Mouse (Mus musculus) limb, embryonic 13.5 days (tissue): ENCODE results near the gene Daam1. TPM values are rescaled to one million over a fixed set of nuclear protein-coding genes. Genes with fewer than 3 reads are reported as not detected.
"Not testable (repeated sequence)": the region's sequence is repeated elsewhere in the genome, so short reads cannot be mapped to it uniquely, and the experiment has no call there.

Experiments used
- ATAC-seq: fragments of 200-750 bp; cut with Nextera tagmentation; 2 replicates; pipeline ENCODE4 v1.8.0; 2017; ENCODE audit warnings: low read depth, moderate number of reproducible peaks, moderate TSS enrichment; ENCODE audit not compliant: low FRiP score
- H3K27ac ChIP-seq: fragments of 300-500 bp; sonication (generic); 2 replicates; pipeline ENCODE4 v1.5.1; 2015; ENCODE audit warnings: inconsistent platforms, mild to moderate bottlenecking, moderate library complexity
- H3K27me3 ChIP-seq: fragments of 300-500 bp; sonication (generic); 2 replicates; pipeline ENCODE4 v1.6.1; 2015; ENCODE audit warnings: mild to moderate bottlenecking, inconsistent platforms
- H3K36me3 ChIP-seq: fragments of 300-500 bp; sonication (generic); 2 replicates; pipeline ENCODE4 v1.6.1; 2015; ENCODE audit warnings: inconsistent platforms, mild to moderate bottlenecking, moderate library complexity
- H3K4me1 ChIP-seq: fragments of 300-500 bp; sonication (generic); 2 replicates; pipeline ENCODE4 v1.6.1; 2015; ENCODE audit warnings: inconsistent platforms
- H3K4me2 ChIP-seq: fragments of 300-500 bp; sonication (generic); replicated peaks from 2 replicates; pipeline ENCODE4 v1.6.1; 2015; ENCODE audit warnings: inconsistent platforms, mild to moderate bottlenecking, moderate library complexity
- H3K4me3 ChIP-seq: fragments of 300-500 bp; sonication (generic); 2 replicates; pipeline ENCODE4 v1.5.1; 2015; ENCODE audit warnings: moderate library complexity, mild to moderate bottlenecking, inconsistent platforms
- H3K9ac ChIP-seq: fragments of 300-500 bp; sonication (generic); 2 replicates; pipeline ENCODE4 v1.6.1; 2015; ENCODE audit warnings: mild to moderate bottlenecking, inconsistent platforms
- H3K9me3 ChIP-seq: fragments of 300-500 bp; sonication (generic); 2 replicates; pipeline ENCODE4 v1.6.1; 2016; ENCODE audit warnings: inconsistent platforms
- WGBS: fragments of 180-500 bp; shearing (Covaris S2); methylation state at CpG from one replicate; pipeline ENCODE4 v1.1.7; 2015; 5-methylcytosine and 5-hydroxymethylcytosine counted together
- polyA plus RNA-seq: library from polyadenylated mRNA; unstranded; fragments of >200 nt; fragmentation: Nextera tagmentation; extraction: Ambion mirVana; gene quantifications from 2 replicates; pipeline ENCODE4 v1.2.1, GENCODE M21; 2015

Gene Daam1
- polyA plus RNA-seq, 1 experiment from 2014 or later, result 8.7 TPM

DNA sequence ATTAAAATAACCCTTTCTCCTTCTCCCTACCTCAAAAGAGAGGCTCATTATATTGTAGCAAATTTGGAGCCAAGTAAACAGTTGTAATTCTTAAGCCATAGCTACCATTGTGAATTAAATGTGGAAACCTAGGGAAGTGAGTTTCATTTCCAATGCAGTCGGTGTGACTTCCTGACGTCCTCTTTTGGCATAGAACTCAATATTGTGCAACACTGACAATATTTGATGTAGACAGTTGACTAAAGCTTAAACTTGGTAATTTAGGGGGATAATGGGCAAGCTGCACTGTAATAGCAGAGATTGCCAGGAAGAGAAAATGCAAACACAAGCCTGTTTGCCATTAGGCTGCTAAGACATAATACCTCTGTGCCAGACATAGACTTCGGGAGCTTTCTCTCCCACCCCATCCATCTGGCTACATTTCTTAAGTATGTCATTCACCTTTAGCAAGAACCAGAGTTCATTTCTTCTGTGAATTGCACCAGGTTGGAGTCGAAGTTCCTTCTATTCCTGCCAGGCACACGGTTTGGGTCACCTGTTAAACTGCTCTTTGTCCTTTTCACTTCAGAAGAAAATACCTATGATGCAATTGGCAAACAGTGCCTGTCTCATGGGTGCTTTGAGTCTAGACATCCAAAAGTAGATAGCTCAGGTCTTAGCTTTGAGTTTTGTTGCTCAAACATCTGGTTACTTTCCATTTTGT, 5.2 kb downstream of the Daam1 start:
- 68% methylated on average over 5 of the region's 5 CpGs for WGBS

DNA sequence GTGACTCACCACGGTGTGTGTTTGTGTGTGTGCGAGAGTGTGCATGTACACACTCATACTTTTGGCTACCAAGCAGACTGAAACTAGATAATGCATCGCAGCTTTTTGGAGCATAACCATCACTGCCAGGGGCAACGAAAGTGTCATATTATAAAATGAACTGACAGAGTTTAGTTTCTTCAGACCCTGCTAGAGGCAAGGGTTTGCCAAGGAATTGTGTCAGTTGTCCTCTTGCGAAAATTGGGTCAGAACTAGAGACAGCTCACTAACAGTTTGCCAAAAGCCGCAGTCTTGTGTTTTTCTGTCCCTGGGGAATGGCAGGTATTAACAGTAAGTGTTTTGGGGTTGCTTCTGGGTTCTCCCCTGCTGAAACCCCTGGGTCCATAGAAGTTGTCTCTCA, 5.9 kb downstream of the Daam1 start:
- WGBS, result 88% methylated on average over 6 of the region's 6 CpGs
- Histone ChIP-seq H3K9ac (no peak overlapping the region), H3K27me3 (no peaks in the 10 kb centered on the region), H3K4me1 (peaks cover 57% of the 10 kb centered on the region), H3K27ac (no peak overlapping the region), H3K4me2 (no peak overlapping the region), H3K9me3 (no peaks in the 10 kb centered on the region), H3K36me3 (no peaks in the 10 kb centered on the region), H3K4me3 (no peak overlapping the region)
- no peak for ATAC-seq

More for the DNA sequence above, 5.2 kb downstream of the Daam1 start:
- ATAC-seq, result no peak
- H3K27ac ChIP-seq, result no peak overlapping the region
- no peaks in the 10 kb centered on the region for H3K36me3 ChIP-seq
- H3K4me1 ChIP-seq, result peaks cover 50% of the 10 kb centered on the region
- no peak overlapping the region for H3K4me2 ChIP-seq
- no peak overlapping the region for H3K4me3 ChIP-seq
- H3K27me3 ChIP-seq, result no peaks in the 10 kb centered on the region
- H3K9ac ChIP-seq, result no peak overlapping the region
- H3K9me3 ChIP-seq, result no peaks in the 10 kb centered on the region

DNA sequence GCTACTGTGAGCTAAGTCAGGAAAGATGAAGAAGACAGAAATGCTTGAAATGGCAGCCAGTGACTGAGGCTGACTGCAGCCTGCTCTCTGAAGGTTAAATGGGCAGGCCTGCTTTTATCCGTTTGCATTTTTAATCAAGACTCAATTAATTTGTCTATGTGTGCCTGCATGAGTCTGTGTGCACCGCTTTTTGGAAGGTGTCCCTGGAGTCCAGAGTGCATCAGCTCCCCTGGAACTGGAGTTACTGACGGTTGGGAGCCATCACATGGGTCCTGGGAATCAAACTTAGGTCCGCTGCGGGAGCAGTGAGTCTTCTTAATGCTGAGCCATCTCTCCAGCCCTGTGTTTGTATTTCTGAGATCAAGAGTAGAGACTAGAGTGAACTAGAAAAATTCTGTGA, 6.7 kb downstream of the Daam1 start:
- no peak overlapping the region for H3K4me3 ChIP-seq
- H3K27me3 ChIP-seq, result no peaks in the 10 kb centered on the region
- no peaks in the 10 kb centered on the region for H3K9me3 ChIP-seq
- no peak overlapping the region for H3K4me2 ChIP-seq
- no peak overlapping the region for H3K27ac ChIP-seq
- 88% methylated on average over 5 of the region's 5 CpGs for WGBS
- no peak overlapping the region for H3K9ac ChIP-seq
- no peaks in the 10 kb centered on the region for H3K36me3 ChIP-seq
- no peak for ATAC-seq
- peaks cover 59% of the 10 kb centered on the region for H3K4me1 ChIP-seq

DNA sequence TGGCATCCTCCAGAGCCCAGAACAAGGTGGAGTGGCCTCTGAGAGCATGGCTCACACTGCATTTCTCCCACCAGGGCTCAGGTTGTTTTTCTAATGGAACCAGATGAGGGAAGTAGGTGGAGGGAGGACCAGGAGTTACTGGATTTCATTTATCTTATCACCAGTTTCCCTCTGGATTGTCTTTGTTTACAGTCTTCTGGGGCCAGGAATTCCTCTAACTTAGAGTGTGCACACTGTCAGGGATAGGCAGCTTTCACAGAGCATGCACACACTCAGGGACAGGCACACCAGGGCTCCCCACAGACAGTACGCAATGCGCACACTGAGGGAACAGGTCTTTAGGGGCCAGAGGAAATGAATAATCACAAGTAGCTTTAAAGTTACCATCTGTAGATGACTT, 7.4 kb downstream of the Daam1 start:
- Histone ChIP-seq H3K9ac (no peak overlapping the region), H3K4me1 (peaks cover 57% of the 10 kb centered on the region), H3K27me3 (no peaks in the 10 kb centered on the region), H3K4me3 (no peak overlapping the region), H3K27ac (no peak overlapping the region), H3K9me3 (no peaks in the 10 kb centered on the region), H3K4me2 (no peak overlapping the region), H3K36me3 (no peaks in the 10 kb centered on the region)
- ATAC-seq, result no peak
- 77% methylated on average over 2 of the region's 2 CpGs for WGBS

DNA sequence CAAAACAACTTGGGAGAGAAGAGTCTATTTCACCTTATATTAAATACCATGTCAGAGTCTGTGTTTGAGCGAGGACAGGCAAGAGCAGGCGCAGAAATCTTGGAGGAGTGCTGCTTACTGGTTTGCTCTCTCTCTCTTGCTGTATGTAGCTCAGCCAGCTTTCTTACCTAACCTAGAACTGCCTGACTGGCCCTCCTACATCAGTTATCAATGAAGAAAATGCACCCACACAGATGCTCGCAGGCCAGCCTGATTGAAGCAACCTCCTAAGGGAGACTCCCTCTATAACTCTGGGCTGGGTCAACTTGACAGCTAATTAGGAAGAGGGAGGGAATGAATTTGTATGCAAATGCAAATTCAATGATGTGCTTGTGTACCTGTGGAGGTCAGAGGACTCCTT, 8.8 kb downstream of the Daam1 start:
- no peaks in the 10 kb centered on the region for H3K36me3 ChIP-seq
- H3K27ac ChIP-seq, result no peak overlapping the region
- no peaks in the 10 kb centered on the region for H3K27me3 ChIP-seq
- H3K4me1 ChIP-seq, result peaks cover 56% of the 10 kb centered on the region
- WGBS, result 80% methylated on average over 3 of the region's 3 CpGs
- no peak overlapping the region for H3K4me2 ChIP-seq
- no peak overlapping the region for H3K9ac ChIP-seq
- H3K9me3 ChIP-seq, result no peaks in the 10 kb centered on the region
- ATAC-seq, result no peak
- no peak overlapping the region for H3K4me3 ChIP-seq

DNA sequence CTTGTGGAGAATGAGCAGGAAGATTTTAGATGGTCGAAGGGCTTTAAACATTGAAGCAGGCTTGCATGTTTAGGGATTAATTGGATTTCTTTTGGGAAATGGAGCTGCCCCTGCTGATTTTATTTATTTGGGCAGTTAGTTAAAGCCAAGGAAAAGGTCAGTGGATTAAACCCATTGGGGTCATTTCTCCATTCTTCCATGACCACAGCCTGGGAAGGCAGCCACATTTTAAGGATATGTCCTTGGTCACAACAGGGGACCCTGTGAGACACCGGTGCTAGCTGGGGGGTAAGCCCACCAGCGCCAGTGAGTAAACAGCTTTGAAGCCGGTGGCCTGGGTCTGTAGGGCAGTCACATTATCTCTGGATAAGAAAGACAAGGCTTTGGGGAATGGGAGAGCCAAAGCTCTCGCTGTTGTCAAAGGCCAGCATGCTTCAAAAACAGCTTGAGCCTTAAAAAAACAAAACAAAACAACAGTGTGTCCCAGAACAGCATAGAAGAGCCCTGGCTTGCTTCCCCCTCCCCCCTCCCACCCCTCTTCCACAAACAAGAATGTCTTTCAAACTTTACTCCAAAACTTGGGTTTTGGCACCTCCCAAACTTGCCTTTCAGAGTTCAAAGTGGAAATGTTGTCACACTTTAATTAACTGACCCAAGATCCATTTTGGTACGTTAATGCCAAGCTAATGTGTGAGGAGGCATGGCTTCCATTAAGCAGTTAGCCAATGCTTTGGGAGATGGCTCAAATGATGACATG, 9.7 kb downstream of the Daam1 start:
- Histone ChIP-seq H3K27me3 (no peaks in the 10 kb centered on the region), H3K9me3 (no peaks in the 10 kb centered on the region), H3K9ac (no peak overlapping the region), H3K4me2 (no peak overlapping the region), H3K4me1 (peaks cover 51% of the 10 kb centered on the region), H3K27ac (no peak overlapping the region), H3K4me3 (no peak overlapping the region), H3K36me3 (no peaks in the 10 kb centered on the region)
- 25% methylated on average over 6 of the region's 6 CpGs for WGBS
- no peak for ATAC-seq

DNA sequence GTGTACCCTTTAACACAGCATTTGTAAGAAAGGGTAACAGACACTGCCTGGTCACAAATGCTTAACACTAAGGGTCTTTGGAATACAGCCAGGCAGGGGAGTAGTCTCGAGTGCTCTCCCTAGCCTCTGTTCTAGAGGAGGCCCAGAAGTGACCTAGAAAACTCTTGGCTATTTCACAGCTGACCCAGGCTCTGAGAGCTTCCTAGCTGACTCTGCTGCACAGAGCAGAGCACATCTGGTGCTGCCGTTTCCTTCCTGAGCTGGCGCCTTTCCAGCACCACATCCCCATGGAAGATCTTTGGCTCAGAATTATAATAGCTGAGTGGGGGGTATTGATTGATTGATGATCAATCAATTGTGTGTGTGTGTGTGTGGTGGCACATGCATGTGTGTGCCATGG, 11.1 kb downstream of the Daam1 start:
- no peaks in the 10 kb centered on the region for H3K9me3 ChIP-seq
- no peak for ATAC-seq
- H3K4me3 ChIP-seq, result no peak overlapping the region
- peaks cover 44% of the 10 kb centered on the region for H3K4me1 ChIP-seq
- no peaks in the 10 kb centered on the region for H3K36me3 ChIP-seq
- no peak overlapping the region for H3K9ac ChIP-seq
- H3K4me2 ChIP-seq, result peak overlapping the region; percentile 7; the same call in 1 of the 2 replicates
- H3K27me3 ChIP-seq, result no peaks in the 10 kb centered on the region
- 29% methylated on average over 3 of the region's 3 CpGs for WGBS
- no peak overlapping the region for H3K27ac ChIP-seq

DNA sequence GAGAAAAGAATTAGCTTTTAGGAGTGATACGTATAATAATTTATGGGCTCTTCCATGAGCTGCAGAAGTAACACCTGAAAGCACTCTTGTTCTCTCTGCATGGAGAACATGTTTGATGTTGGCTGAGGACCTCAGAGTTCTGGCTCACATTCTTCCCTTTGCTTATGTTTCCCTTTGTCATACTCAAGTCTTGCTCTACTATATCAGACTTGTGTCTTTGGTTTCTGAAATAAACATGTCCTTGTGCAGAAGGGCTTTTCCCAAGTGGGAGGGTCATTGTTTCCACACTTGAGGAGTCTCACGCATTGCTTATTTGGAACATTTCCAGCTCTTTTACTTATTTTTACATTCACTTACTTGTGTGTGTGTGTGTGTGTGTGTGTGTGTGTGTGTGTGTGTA, 11.7 kb downstream of the Daam1 start:
- Histone ChIP-seq H3K4me3 (no peak overlapping the region), H3K9ac (no peak overlapping the region), H3K9me3 (no peaks in the 10 kb centered on the region), H3K27me3 (no peaks in the 10 kb centered on the region), H3K36me3 (no peaks in the 10 kb centered on the region), H3K4me2 (no peak overlapping the region), H3K4me1 (peaks cover 43% of the 10 kb centered on the region), H3K27ac (no peak overlapping the region)
- 67% methylated on average over 2 of the region's 2 CpGs for WGBS
- no peak for ATAC-seq

DNA sequence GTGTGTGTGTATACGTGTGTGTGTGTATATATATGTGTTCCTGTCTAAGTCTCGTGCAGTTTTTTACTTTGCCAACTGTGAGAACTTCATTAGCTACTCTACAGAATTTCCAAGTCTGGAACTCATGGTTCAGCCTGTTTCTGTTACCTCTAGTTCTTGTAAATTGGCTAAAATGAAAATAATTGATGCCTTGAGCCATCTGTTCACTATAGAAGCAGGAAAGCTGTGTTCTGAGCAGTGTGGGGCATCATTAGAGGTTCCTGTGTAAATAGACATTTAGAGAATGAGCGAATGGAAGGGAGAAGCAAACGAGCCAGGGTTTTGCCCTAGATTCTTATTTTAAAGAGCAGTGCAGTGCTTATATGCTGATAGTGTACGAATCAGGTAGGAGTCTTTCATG, 14.6 kb downstream of the Daam1 start:
- no peaks in the 10 kb centered on the region for H3K36me3 ChIP-seq
- H3K27ac ChIP-seq, result no peak overlapping the region
- no peak overlapping the region for H3K4me2 ChIP-seq
- H3K4me3 ChIP-seq, result no peak overlapping the region
- no peak overlapping the region for H3K9ac ChIP-seq
- peaks cover 36% of the 10 kb centered on the region for H3K4me1 ChIP-seq
- no peaks in the 10 kb centered on the region for H3K9me3 ChIP-seq
- no peak for ATAC-seq
- WGBS, result 60% methylated on average over 5 of the region's 5 CpGs
- no peaks in the 10 kb centered on the region for H3K27me3 ChIP-seq

DNA sequence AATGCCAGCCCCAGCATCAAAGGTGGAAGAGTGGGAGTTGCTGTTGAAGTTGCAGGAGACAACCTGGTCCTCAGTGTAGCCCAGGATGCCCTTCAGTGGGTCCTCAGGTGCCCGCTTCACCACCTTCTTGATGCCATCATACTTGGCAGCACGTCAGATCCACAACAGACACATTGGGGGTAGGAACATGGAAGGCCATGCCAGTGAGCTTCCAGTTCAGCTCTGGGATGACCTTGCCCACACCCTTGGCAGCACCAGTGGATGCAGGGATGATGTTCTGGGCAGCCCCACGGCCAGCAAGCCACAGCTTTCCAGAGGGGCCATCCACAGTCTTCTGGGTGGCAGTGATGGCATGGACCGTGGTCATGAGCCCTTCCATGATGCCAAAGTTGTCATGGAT, 15.5 kb downstream of the Daam1 start:
- not testable (repeated sequence) for H3K27me3 ChIP-seq, H3K27ac ChIP-seq, H3K4me3 ChIP-seq, H3K9me3 ChIP-seq, ATAC-seq, H3K36me3 ChIP-seq, H3K4me2 ChIP-seq, H3K9ac ChIP-seq
- 93% methylated on average over 4 of the region's 4 CpGs for WGBS
- H3K4me1 ChIP-seq, result peaks cover 31% of the 10 kb centered on the region

DNA sequence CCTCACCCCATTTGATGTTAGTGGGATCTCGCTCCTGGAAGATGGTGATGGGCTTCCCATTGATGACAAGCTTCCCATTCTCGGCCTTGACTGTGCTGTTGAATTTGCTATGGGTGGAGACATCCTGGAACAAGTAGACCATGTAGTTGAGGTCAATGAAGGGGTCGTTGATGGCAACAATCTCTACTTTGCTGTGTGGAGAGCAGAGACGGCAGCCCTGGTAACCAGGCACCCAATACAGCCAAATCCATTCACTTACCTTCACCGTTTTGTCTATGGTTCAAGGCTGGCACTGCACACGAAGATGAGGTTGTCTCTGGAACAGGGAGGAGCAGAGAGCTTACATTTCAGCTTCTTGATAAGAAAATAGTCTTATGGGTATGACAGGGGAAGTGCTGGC, 16.1 kb downstream of the Daam1 start:
- 89% methylated on average over 6 of the region's 6 CpGs for WGBS
- H3K27ac ChIP-seq, H3K9me3 ChIP-seq, H3K36me3 ChIP-seq, H3K27me3 ChIP-seq, H3K4me3 ChIP-seq, H3K4me2 ChIP-seq, H3K9ac ChIP-seq, ATAC-seq: not testable (repeated sequence)
- H3K4me1 ChIP-seq, result peaks cover 25% of the 10 kb centered on the region

DNA sequence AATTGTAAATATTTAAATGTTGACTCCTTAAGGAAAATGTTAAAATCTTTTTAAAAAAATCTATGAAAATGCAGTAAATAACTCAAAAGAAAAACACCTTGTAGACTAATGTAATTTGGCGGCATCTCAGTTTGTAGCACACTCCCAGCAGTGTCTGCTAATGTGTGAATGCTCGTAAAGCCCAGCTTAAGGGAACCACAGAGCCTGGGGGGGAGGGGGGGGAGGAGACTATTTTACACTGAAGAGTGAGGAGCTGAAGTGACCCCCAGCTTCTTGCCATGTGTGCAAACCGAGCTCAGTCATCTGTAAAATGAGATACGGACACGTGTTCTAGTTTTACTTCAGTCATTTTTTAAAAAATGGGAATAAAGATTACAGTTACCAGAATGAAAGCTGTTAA, 16.7 kb downstream of the Daam1 start:
- H3K4me3 ChIP-seq, result no peak overlapping the region
- 17% methylated on average over 5 of the region's 5 CpGs for WGBS
- no peak overlapping the region for H3K27ac ChIP-seq
- ATAC-seq, result no peak
- no peak overlapping the region for H3K9ac ChIP-seq
- H3K4me2 ChIP-seq, result no peak overlapping the region
- no peaks in the 10 kb centered on the region for H3K36me3 ChIP-seq
- H3K4me1 ChIP-seq, result peaks cover 22% of the 10 kb centered on the region
- H3K9me3 ChIP-seq, result no peaks in the 10 kb centered on the region
- H3K27me3 ChIP-seq, result no peaks in the 10 kb centered on the region
